ENCODE assay signal across 8 mouse cellular contexts in the genomic region with DNA sequence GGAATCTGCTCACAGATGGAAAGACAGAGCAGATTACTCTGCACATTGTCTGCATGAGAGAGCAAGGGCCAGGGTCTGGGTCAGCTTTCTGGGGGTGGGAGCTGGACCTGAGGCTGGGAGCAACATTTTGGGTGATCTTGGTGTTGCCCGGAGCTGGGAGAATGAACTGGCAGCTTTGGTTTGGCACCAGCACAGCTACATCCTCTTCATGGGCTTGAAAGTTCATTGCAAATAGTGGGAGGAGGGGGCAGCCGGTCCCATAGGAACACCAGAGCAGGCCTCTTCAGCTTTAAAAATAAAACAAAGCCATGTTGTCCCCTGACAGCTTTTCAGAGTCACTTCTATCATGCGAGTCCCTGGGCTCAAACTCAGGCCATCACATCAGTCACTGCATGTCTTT. TPM values are rescaled to one million over a fixed set of nuclear protein-coding genes. Genes with fewer than 3 reads are reported as not detected.
DNase-seq lines count a peak whose midpoint lies in the region; ATAC-seq and TF ChIP-seq lines count a peak whose summit lies in the region.

No protein-coding gene starts in this region.

- no peak for TF ChIP-seq EP300 in liver, embryonic 14.5 days (IDR thresholded peaks at IDR 0.05; ENCODE audit: low read depth)

- H3K27me3 ChIP-seq in E14TG2a.4 (ENCODE audit: insufficient read depth, low read length): no peaks in the 10 kb centered on the region
- H3K27me3 ChIP-seq in forebrain, postnatal 0 days (ENCODE audit: insufficient read depth, low read length): no peaks in the 10 kb centered on the region
- H3K27me3 ChIP-seq in liver, embryonic 14.5 days (ENCODE audit: control insufficient read depth, insufficient read depth, low read length): no peaks in the 10 kb centered on the region

- TF ChIP-seq CTCF in gastrocnemius, adult 2 months (IDR thresholded peaks at IDR 0.05): no peak
- TF ChIP-seq CTCF in E14TG2a.4 (conservative IDR thresholded peaks at IDR 0.05; ENCODE audit: low read length): no peak
- TF ChIP-seq CTCF in forebrain, postnatal 0 days (IDR thresholded peaks at IDR 0.05; ENCODE audit: low read depth): no peak
- no peak for TF ChIP-seq CTCF in liver, embryonic 14.5 days (IDR thresholded peaks at IDR 0.05; ENCODE audit: low read depth)

- H3K4me2 ChIP-seq in forebrain, postnatal 0 days (ENCODE audit: low read depth): peak overlapping the region; percentile 56
- H3K4me2 ChIP-seq in liver, embryonic 14.5 days (ENCODE audit: low read depth): peak overlapping the region; percentile 94

- DNase-seq in gastrocnemius, adult 2 months: no peak
- no peak for DNase-seq in gastrocnemius, postnatal 4 days (ENCODE audit: low spot score in 2 of 2)
- no peak for DNase-seq in forebrain, postnatal 0 days
- no peak for DNase-seq in liver, embryonic 14.5 days (ENCODE audit: low read depth in 3 of 3, low spot score in 3 of 3)
- DNase-seq in adrenal gland, postnatal 14 days: no peak
- DNase-seq in urinary bladder, adult 18-20 months (ENCODE audit: low spot score in 2 of 2): no peak
- DNase-seq in embryo, embryonic 10.5 days (ENCODE audit: low spot score): no peak

- H3K36me3 ChIP-seq in E14TG2a.4 (ENCODE audit: insufficient read depth, low read length): peaks cover 44% of the 10 kb centered on the region
- H3K36me3 ChIP-seq in forebrain, postnatal 0 days (ENCODE audit: insufficient read depth): peaks cover under 1% of the 10 kb centered on the region; the same call in 1 of the 2 replicates
- H3K36me3 ChIP-seq in liver, embryonic 14.5 days (replicated peaks; ENCODE audit: control insufficient read depth, insufficient read depth, low read depth): peaks cover under 1% of the 10 kb centered on the region; the same call in 1 of the 2 replicates

- WGBS in forebrain, postnatal 0 days: 84% methylated on average over 3 of the region's 3 CpGs
- WGBS in liver, embryonic 14.5 days (ENCODE audit: insufficient replicate concordance): 82% methylated on average over 3 of the region's 3 CpGs

- H3K4me1 ChIP-seq in E14TG2a.4 (replicated peaks; ENCODE audit: low read depth, low read length): peaks cover 65% of the 10 kb centered on the region
- peaks cover 6% of the 10 kb centered on the region; the same call in 1 of the 2 replicates for H3K4me1 ChIP-seq in forebrain, postnatal 0 days (ENCODE audit: insufficient read depth)
- H3K4me1 ChIP-seq in liver, embryonic 14.5 days (replicated peaks; ENCODE audit: control insufficient read depth in 2 of 2, insufficient read depth in 2 of 2, low read length in 1 of 2): peaks cover 10 to 17% of the 10 kb centered on the region in 2 experiments

- peaks cover 3% of the 10 kb centered on the region for H3K9me3 ChIP-seq in E14TG2a.4 (ENCODE audit: low read length)
- no peaks in the 10 kb centered on the region for H3K9me3 ChIP-seq in forebrain, postnatal 0 days (ENCODE audit: low read length)
- H3K9me3 ChIP-seq in liver, embryonic 14.5 days (ENCODE audit: control insufficient read depth, low read length): no peaks in the 10 kb centered on the region

- H3K9ac ChIP-seq in forebrain, postnatal 0 days: peak overlapping the region; percentile 63; the same call in 1 of the 2 replicates
- H3K9ac ChIP-seq in liver, embryonic 14.5 days (replicated peaks): peak overlapping the region; percentile 77

- H3K27ac ChIP-seq in gastrocnemius, adult 2 months: peak overlapping the region; percentile 98; the same call in 1 of the 2 replicates
- no peak overlapping the region for H3K27ac ChIP-seq in forebrain, postnatal 0 days (ENCODE audit: low read depth, low read length)
- no peak overlapping the region for H3K27ac ChIP-seq in liver, embryonic 14.5 days

- intact Hi-C loops in gastrocnemius, adult 2 months (cut with DNase I): loop anchor here (10.0 kb wide), 1 partner anchor 344 kb away; a partner anchor contains a TSS

- ATAC-seq in forebrain, postnatal 0 days: no peak
- no peak for ATAC-seq in liver, embryonic 14.5 days (ENCODE audit: insufficient read depth)

- H3K4me3 ChIP-seq in gastrocnemius, adult 2 months: peak overlapping the region; percentile 74
- peak overlapping the region; percentile 78 for H3K4me3 ChIP-seq in E14TG2a.4 (replicated peaks; ENCODE audit: low read length)
- no peak overlapping the region for H3K4me3 ChIP-seq in forebrain, postnatal 0 days (ENCODE audit: low read depth, low read length)
- H3K4me3 ChIP-seq in liver, embryonic 14.5 days (ENCODE audit: insufficient read depth in 1 of 2, low read depth in 2 of 2, low read length in 2 of 2): peak overlapping the region; percentile 56 to 64; a peak in 2 of 4 replicates

RNA-seq across cellular contexts. Expression of a gene that starts 26.3 kb away (rescaled TPM):
- total RNA-seq in gastrocnemius, adult 2 months (2021): 10 to 100 TPM; 18.8 to 21.3 TPM
- total RNA-seq in gastrocnemius, postnatal 4 days (2021): 10 to 100 TPM; 36.4 to 39.2 TPM
- 49.4 and 53.6 TPM in 2 replicates for total RNA-seq in forebrain, postnatal 0 days (2014; rRNA removed)
- polyA plus RNA-seq in forebrain, postnatal 0 days (2015; fragmentation: Nextera tagmentation; extraction: Ambion mirVana): 28.9 and 35.0 TPM in 2 replicates
- 19.7 and 24.4 TPM in 2 replicates for polyA plus RNA-seq in liver, embryonic 14.5 days (2012; rRNA removed)
- polyA plus RNA-seq in liver, embryonic 14.5 days (2014; fragmentation: Nextera tagmentation; extraction: Ambion mirVana): 23.6 and 27.4 TPM in 2 replicates
- 32.7 and 39.0 TPM in 2 replicates for total RNA-seq in adrenal gland, postnatal 14 days (2021)

RNA-seq across cellular contexts. Expression of a gene that starts 33.8 kb away (rescaled TPM):
- total RNA-seq in gastrocnemius, adult 2 months (2021): 10 to 100 TPM; 20.8 to 32.2 TPM
- 100 to 1,000 TPM; 103 to 109 TPM for total RNA-seq in gastrocnemius, postnatal 4 days (2021)
- total RNA-seq in forebrain, postnatal 0 days (2014; rRNA removed): 40.4 and 58.5 TPM in 2 replicates
- polyA plus RNA-seq in forebrain, postnatal 0 days (2015; fragmentation: Nextera tagmentation; extraction: Ambion mirVana): 119 and 135 TPM in 2 replicates
- 7.4 and 9.5 TPM in 2 replicates for polyA plus RNA-seq in liver, embryonic 14.5 days (2012; rRNA removed)
- polyA plus RNA-seq in liver, embryonic 14.5 days (2014; fragmentation: Nextera tagmentation; extraction: Ambion mirVana): 24.4 and 27.2 TPM in 2 replicates
- total RNA-seq in adrenal gland, postnatal 14 days (2021): 79.8 and 92.0 TPM in 2 replicates
